ENCODE assay signal across 9 mouse cellular contexts in the genomic region with DNA sequence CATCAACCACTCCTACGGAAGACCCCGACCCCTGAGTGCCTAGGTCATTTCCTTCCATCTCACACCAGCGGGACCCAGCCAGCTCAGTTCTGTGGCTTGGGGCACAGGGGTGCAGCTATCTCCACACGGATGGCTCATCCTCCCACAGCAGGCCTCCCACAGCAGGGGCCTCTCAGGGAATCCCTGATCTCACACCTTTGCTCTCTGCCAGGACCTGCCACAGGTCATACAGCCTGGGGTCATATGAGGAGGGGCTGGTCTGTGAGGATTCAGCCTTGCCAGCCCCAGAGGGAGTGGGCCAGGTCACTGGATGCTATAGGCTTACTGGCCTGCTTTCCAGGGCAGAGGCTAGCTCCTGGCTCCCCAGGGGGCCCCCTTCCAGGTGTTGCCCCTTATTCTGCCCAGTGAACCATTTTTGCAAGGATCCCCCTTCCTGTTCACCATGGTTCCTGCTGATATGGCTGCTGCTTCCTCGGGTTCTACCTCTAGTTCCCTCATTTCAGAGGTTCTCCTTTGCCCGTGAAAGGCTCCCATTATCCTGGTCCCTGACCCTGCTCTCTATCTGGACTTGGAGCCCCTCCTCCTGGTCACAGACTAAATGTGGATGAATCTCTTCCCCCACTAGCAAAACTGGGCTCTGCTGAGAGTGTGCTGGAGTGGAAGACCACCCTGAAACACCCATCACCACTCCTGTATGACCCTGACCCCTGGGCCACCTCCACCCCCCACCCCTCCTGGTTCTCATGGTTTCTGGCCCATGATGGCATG. TPM values are rescaled to one million over a fixed set of nuclear protein-coding genes. Genes with fewer than 3 reads are reported as not detected.
DNase-seq lines count a peak whose midpoint lies in the region; ATAC-seq and TF ChIP-seq lines count a peak whose summit lies in the region.
"Had no signal": no experiment of that assay in that cellular context is flagged by ENCODE, and none has a peak within 500 bp of the region (broad histone marks: within the 10 kb centered on the region; RNA-seq: fewer than 3 reads in every experiment).

No protein-coding gene starts in this region.

- 0 out of 2 replicates have a peak, but pooled peaks cover 3% of the 10 kb centered on the region for H3K27me3 ChIP-seq in heart, embryonic 15.5 days
- H3K27me3 ChIP-seq in hindbrain, embryonic 16.5 days (replicated peaks; ENCODE audit: control insufficient read depth, insufficient read depth, low read length): no peaks in the 10 kb centered on the region
- no peaks in the 10 kb centered on the region for H3K27me3 ChIP-seq in midbrain, embryonic 15.5 days (replicated peaks)

- 26% methylated on average over 6 of the region's 6 CpGs for WGBS in heart, embryonic 15.5 days
- 34% methylated on average over 6 of the region's 6 CpGs for WGBS in hindbrain, embryonic 16.5 days
- 36% methylated on average over 6 of the region's 6 CpGs for WGBS in midbrain, embryonic 15.5 days

- H3K4me2 ChIP-seq in heart, embryonic 15.5 days: peak overlapping the region; percentile 97
- H3K4me2 ChIP-seq in hindbrain, embryonic 16.5 days (ENCODE audit: low read length): peak overlapping the region; percentile 74
- peak overlapping the region; percentile 99 for H3K4me2 ChIP-seq in midbrain, embryonic 15.5 days

- no peak for TF ChIP-seq POLR2A in cortical plate, adult 2 months (IDR thresholded peaks at IDR 0.05; ENCODE audit: extremely low read depth, insufficient read depth, low read length)

- peak overlapping the region; percentile 25; the same call in 1 of the 2 replicates for H3K27ac ChIP-seq in heart, embryonic 15.5 days
- peak overlapping the region; percentile 19; the same call in 1 of the 2 replicates for H3K27ac ChIP-seq in cortical plate, adult 2 months (ENCODE audit: insufficient read depth, low read length)
- no peak overlapping the region for H3K27ac ChIP-seq in hindbrain, embryonic 16.5 days (ENCODE audit: low read depth, low read length)
- no peak overlapping the region for H3K27ac ChIP-seq in midbrain, embryonic 15.5 days

- no peak for TF ChIP-seq CTCF in cortical plate, adult 2 months (IDR thresholded peaks at IDR 0.05; ENCODE audit: extremely low read depth, insufficient read depth, low read length)

- H3K4me1 ChIP-seq in heart, embryonic 15.5 days (replicated peaks): peaks cover 63% of the 10 kb centered on the region
- H3K4me1 ChIP-seq in cortical plate, adult 2 months (ENCODE audit: control insufficient read depth, insufficient read depth, low read length): peaks cover 12% of the 10 kb centered on the region
- H3K4me1 ChIP-seq in hindbrain, embryonic 16.5 days (ENCODE audit: control insufficient read depth, insufficient read depth, low read depth, low read length): peaks cover 38% of the 10 kb centered on the region
- peaks cover 46% of the 10 kb centered on the region for H3K4me1 ChIP-seq in midbrain, embryonic 15.5 days

- no peaks in the 10 kb centered on the region for H3K36me3 ChIP-seq in heart, embryonic 15.5 days
- no peaks in the 10 kb centered on the region for H3K36me3 ChIP-seq in hindbrain, embryonic 16.5 days (ENCODE audit: control insufficient read depth, insufficient read depth, low read length)
- H3K36me3 ChIP-seq in midbrain, embryonic 15.5 days (replicated peaks): no peaks in the 10 kb centered on the region

- peak overlapping the region; percentile 98 for H3K9ac ChIP-seq in heart, embryonic 15.5 days
- H3K9ac ChIP-seq in hindbrain, embryonic 16.5 days (ENCODE audit: low read depth, low read length): peak overlapping the region; percentile 99
- peak overlapping the region; percentile 99 for H3K9ac ChIP-seq in midbrain, embryonic 15.5 days

- no peak for DNase-seq in heart, postnatal 4 days
- DNase-seq in frontal cortex, postnatal 25 days (ENCODE audit: low spot score in 2 of 2): no peak
- DNase-seq in cerebellum, postnatal 4 days (ENCODE audit: low spot score in 2 of 2): no peak
- no peak for DNase-seq in frontal cortex, adult 2 months (ENCODE audit: extremely low spot score in 1 of 2, low spot score in 1 of 2)
- DNase-seq: lung, postnatal 14 days had no signal

- H3K9me3 ChIP-seq in heart, embryonic 15.5 days (replicated peaks): no peaks in the 10 kb centered on the region
- no peaks in the 10 kb centered on the region for H3K9me3 ChIP-seq in hindbrain, embryonic 16.5 days (ENCODE audit: control insufficient read depth, low read length)
- no peaks in the 10 kb centered on the region for H3K9me3 ChIP-seq in midbrain, embryonic 15.5 days

- no peak for ATAC-seq in heart, embryonic 15.5 days (replicated peaks; ENCODE audit: insufficient number of reproducible peaks, insufficient read depth, low FRiP score, low read depth)
- ATAC-seq in hindbrain, embryonic 16.5 days: 0 out of 2 replicates have a peak, but pooled peaks have one; percentile 1
- ATAC-seq in midbrain, embryonic 15.5 days (replicated peaks): no peak

- H3K4me3 ChIP-seq in heart, embryonic 15.5 days: peak overlapping the region; percentile 99
- H3K4me3 ChIP-seq in cortical plate, adult 2 months (ENCODE audit: insufficient read depth, low read length): peak overlapping the region; percentile 93
- H3K4me3 ChIP-seq in hindbrain, embryonic 16.5 days (ENCODE audit: low read length): peak overlapping the region; percentile 96
- H3K4me3 ChIP-seq in midbrain, embryonic 15.5 days: peak overlapping the region; percentile 97

RNA-seq across cellular contexts. Expression of gene Mta1, which starts 1.6 kb away (rescaled TPM):
- 11.3 and 11.4 TPM in 2 replicates for polyA plus RNA-seq in heart, embryonic 15.5 days (2015; fragmentation: Nextera tagmentation; extraction: Ambion mirVana)
- total RNA-seq in heart, postnatal 4 days (2021): 10 to 100 TPM; 55.2 to 61.3 TPM
- 68.4 and 68.7 TPM in 2 replicates for polyA plus RNA-seq in cortical plate, adult 2 months (2012; rRNA removed)
- 13.4 and 14.6 TPM in 2 replicates for polyA plus RNA-seq in hindbrain, embryonic 16.5 days (2015; fragmentation: Nextera tagmentation; extraction: Ambion mirVana)
- polyA plus RNA-seq in midbrain, embryonic 15.5 days (2015; fragmentation: Nextera tagmentation; extraction: Ambion mirVana): 17.2 and 18.1 TPM in 2 replicates
- polyA plus RNA-seq in frontal cortex, adult 2 months (2012; rRNA removed): 66.4 and 69.3 TPM in 2 replicates

RNA-seq across cellular contexts. Expression of gene Tex22, which starts 25.4 kb away (rescaled TPM):
- polyA plus RNA-seq in heart, embryonic 15.5 days (2015; fragmentation: Nextera tagmentation; extraction: Ambion mirVana): not detected in 2 replicates
- under 1 TPM in 1 of 2 experiments, not detected in 1; 0.29 TPM for total RNA-seq in heart, postnatal 4 days (2021)
- 0.21 TPM in 1 of 2 replicates, not detected in the other for polyA plus RNA-seq in cortical plate, adult 2 months (2012; rRNA removed)
- not detected in 2 replicates for polyA plus RNA-seq in hindbrain, embryonic 16.5 days (2015; fragmentation: Nextera tagmentation; extraction: Ambion mirVana)
- 0.40 TPM in 1 of 2 replicates, not detected in the other for polyA plus RNA-seq in midbrain, embryonic 15.5 days (2015; fragmentation: Nextera tagmentation; extraction: Ambion mirVana)
- 0.20 and 0.27 TPM in 2 replicates for polyA plus RNA-seq in frontal cortex, adult 2 months (2012; rRNA removed)

RNA-seq across cellular contexts. Expression of gene Crip2, which starts 40.4 kb away (rescaled TPM):
- 1,571 and 1,711 TPM in 2 replicates for polyA plus RNA-seq in heart, embryonic 15.5 days (2015; fragmentation: Nextera tagmentation; extraction: Ambion mirVana)
- total RNA-seq in heart, postnatal 4 days (2021): 1,000 to 10,000 TPM; 1,189 to 1,285 TPM
- polyA plus RNA-seq in cortical plate, adult 2 months (2012; rRNA removed): 263 and 281 TPM in 2 replicates
- polyA plus RNA-seq in hindbrain, embryonic 16.5 days (2015; fragmentation: Nextera tagmentation; extraction: Ambion mirVana): 342 and 346 TPM in 2 replicates
- 370 and 393 TPM in 2 replicates for polyA plus RNA-seq in midbrain, embryonic 15.5 days (2015; fragmentation: Nextera tagmentation; extraction: Ambion mirVana)
- 249 and 252 TPM in 2 replicates for polyA plus RNA-seq in frontal cortex, adult 2 months (2012; rRNA removed)

RNA-seq across cellular contexts. Expression of gene Crip1, which starts 46.5 kb away (rescaled TPM):
- polyA plus RNA-seq in heart, embryonic 15.5 days (2015; fragmentation: Nextera tagmentation; extraction: Ambion mirVana): 646 and 685 TPM in 2 replicates
- 100 to 1,000 TPM; 301 to 312 TPM for total RNA-seq in heart, postnatal 4 days (2021)
- 67.6 and 70.7 TPM in 2 replicates for polyA plus RNA-seq in cortical plate, adult 2 months (2012; rRNA removed)
- 29.8 and 40.7 TPM in 2 replicates for polyA plus RNA-seq in hindbrain, embryonic 16.5 days (2015; fragmentation: Nextera tagmentation; extraction: Ambion mirVana)
- polyA plus RNA-seq in midbrain, embryonic 15.5 days (2015; fragmentation: Nextera tagmentation; extraction: Ambion mirVana): 23.7 and 27.3 TPM in 2 replicates
- 87.6 and 94.9 TPM in 2 replicates for polyA plus RNA-seq in frontal cortex, adult 2 months (2012; rRNA removed)

RNA-seq across cellular contexts. Expression of gene Tedc1, which starts 56.6 kb away (rescaled TPM):
- polyA plus RNA-seq in heart, embryonic 15.5 days (2015; fragmentation: Nextera tagmentation; extraction: Ambion mirVana): 15.4 and 31.7 TPM in 2 replicates
- 10 to 100 TPM in 1 of 2 experiments, 1 to 10 TPM in 1; 9.4 to 10.3 TPM for total RNA-seq in heart, postnatal 4 days (2021)
- 1.0 and 2.0 TPM in 2 replicates for polyA plus RNA-seq in cortical plate, adult 2 months (2012; rRNA removed)
- polyA plus RNA-seq in hindbrain, embryonic 16.5 days (2015; fragmentation: Nextera tagmentation; extraction: Ambion mirVana): 14.5 and 18.3 TPM in 2 replicates
- 12.7 and 16.3 TPM in 2 replicates for polyA plus RNA-seq in midbrain, embryonic 15.5 days (2015; fragmentation: Nextera tagmentation; extraction: Ambion mirVana)
- polyA plus RNA-seq in frontal cortex, adult 2 months (2012; rRNA removed): 1.1 and 1.8 TPM in 2 replicates

Comparison
In these comparisons a context has a peak if more than half of its experiments do, and no peak if none do; other contexts are left out.
1. H3K27ac ChIP-seq: peak in heart, embryonic 15.5 days (single experiment) and cortical plate, adult 2 months (single experiment); none in hindbrain, embryonic 16.5 days (single experiment) and midbrain, embryonic 15.5 days (single experiment).
2. Peak in every context shown above with its lines, with median percentiles within 50 percentile points of each other: H3K4me2 ChIP-seq, H3K4me3 ChIP-seq and H3K9ac ChIP-seq.